17 mouse cellular contexts compared by ENCODE assay signal in the genomic region with DNA sequence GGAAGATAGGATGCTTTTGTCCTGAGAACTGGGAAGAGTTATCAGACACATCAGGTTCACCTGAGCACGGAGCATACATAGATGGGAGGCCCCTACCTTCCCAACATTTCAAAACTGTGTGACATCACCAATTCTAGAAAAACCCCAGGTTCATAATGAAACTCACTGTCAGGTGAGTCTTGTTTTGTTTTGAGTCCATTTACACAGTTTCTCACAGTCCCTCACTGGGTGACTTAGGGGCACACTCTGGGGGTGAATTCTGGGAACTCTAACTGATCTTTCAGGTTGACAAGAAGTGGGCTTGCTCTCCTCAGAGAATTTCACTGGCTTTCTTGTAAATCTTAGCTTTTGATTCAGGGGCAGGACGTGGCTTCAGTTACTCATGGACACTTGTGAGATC.
DNase-seq lines count a peak whose midpoint lies in the region; ATAC-seq lines count a peak whose summit lies in the region.
"Had no signal": no experiment of that assay in that cellular context is flagged by ENCODE, and none has a peak within 500 bp of the region (broad histone marks: within the 10 kb centered on the region; RNA-seq: fewer than 3 reads in every experiment).

No protein-coding gene starts in this region.

- peak; percentile 35 for DNase-seq in heart, adult 11 months
- no peak for DNase-seq in heart, postnatal 4 days
- peak; percentile 85 for DNase-seq in induced T-regulatory cell, adult 2 months (ENCODE audit: low read depth)
- no peak for DNase-seq in ovary, adult 18-20 months (ENCODE audit: low spot score)
- no peak for DNase-seq in cerebellum, adult 11 months
- no peak for DNase-seq in frontal cortex, postnatal 36 days (ENCODE audit: low spot score in 2 of 2)
- DNase-seq: adrenal gland, adult 8-10 months; adrenal gland, postnatal 14 days; B cell, adult 2 months; cerebellum, adult 11-12 months; cerebellum, adult 2 months; cerebellum, adult 9-10 months; cerebellum, postnatal 25 days; forebrain, postnatal 0 days had no signal

- ATAC-seq in CD4-positive, CD25-positive, alpha-beta regulatory T cell, adult 4 months = peak; percentile 60
- ATAC-seq: forebrain, embryonic 13.5 days; forebrain, embryonic 15.5 days; forebrain, postnatal 0 days had no signal

Comparison
In these comparisons a context has a peak if more than half of its experiments do, and no peak if none do; other contexts are left out.
1. DNase-seq: peak in heart, adult 11 months (single experiment) and induced T-regulatory cell, adult 2 months (single experiment); none in heart, postnatal 4 days (single experiment), ovary, adult 18-20 months (single experiment), cerebellum, adult 11 months (single experiment) and frontal cortex, postnatal 36 days (0 of 2).